Mouse (Mus musculus): Measurements from ENCODE around the gene H2afy. TPM values are rescaled to one million over a fixed set of nuclear protein-coding genes. Genes with fewer than 3 reads are reported as not detected.

Gene H2afy
- polyA plus RNA-seq, 1 experiment from 2014 or later: 84.3 TPM

GRCm38 (mm10) chr13:56172901-56173545, 36.9 kb upstream of the H2afy start:
- Histone ChIP-seq H3K27me3 (ENCODE audit: insufficient read depth, low read length) (no peaks in the 10 kb centered on the region), H3K4me3 (ENCODE audit: low read depth, low read length) (no peak overlapping the region), H3K4me1 (ENCODE audit: insufficient read depth) (peaks cover 10% of the 10 kb centered on the region; the same call in 1 of the 2 replicates), H3K9ac (replicated peaks) (no peak overlapping the region), H3K36me3 (replicated peaks; ENCODE audit: insufficient read depth, low read length) (no peaks in the 10 kb centered on the region), H3K27ac (ENCODE audit: low read depth) (peak overlapping the region; percentile 57), H3K4me2 (ENCODE audit: low read depth, low read length) (no peak overlapping the region), H3K9me3 (ENCODE audit: low read length) (no peaks in the 10 kb centered on the region)
- WGBS (ENCODE audit: insufficient replicate concordance): 27% methylated on average over 7 of the region's 7 CpGs
- TF ChIP-seq CTCF (IDR thresholded peaks at IDR 0.05; ENCODE audit: low read depth) (no peak), EP300 (IDR thresholded peaks at IDR 0.05; ENCODE audit: low read depth) (no peak)
- no peak for DNase-seq
- peak; percentile 23; the same call in 1 of the 2 replicates for ATAC-seq

- ATAC-seq (no peak), DNase-seq (no peak)
- Histone ChIP-seq H3K36me3 (replicated peaks; ENCODE audit: insufficient read depth, low read length) (no peaks in the 10 kb centered on the region), H3K27me3 (ENCODE audit: insufficient read depth, low read length) (no peaks in the 10 kb centered on the region), H3K4me3 (ENCODE audit: low read depth, low read length) (no peak overlapping the region), H3K9ac (replicated peaks) (no peak overlapping the region), H3K4me1 (ENCODE audit: insufficient read depth) (peaks cover 10% of the 10 kb centered on the region), H3K9me3 (ENCODE audit: low read length) (no peaks in the 10 kb centered on the region), H3K27ac (ENCODE audit: low read depth) (no peak overlapping the region), H3K4me2 (ENCODE audit: low read depth, low read length) (no peak overlapping the region)
- TF ChIP-seq EP300 (IDR thresholded peaks at IDR 0.05; ENCODE audit: low read depth): no peak
- TF ChIP-seq CTCF (IDR thresholded peaks at IDR 0.05; ENCODE audit: low read depth): no peak
- 67% methylated on average over 7 of the region's 7 CpGs for WGBS (ENCODE audit: insufficient replicate concordance)
Measured at GRCm38 (mm10) chr13:56172106-56172505, 35.9 kb upstream of the H2afy start.

- no peak overlapping the region for H3K27ac ChIP-seq (ENCODE audit: low read depth)
- H3K4me3 ChIP-seq (ENCODE audit: low read depth, low read length): no peak overlapping the region
- H3K4me1 ChIP-seq (ENCODE audit: insufficient read depth): peaks cover 10% of the 10 kb centered on the region
- no peaks in the 10 kb centered on the region for H3K36me3 ChIP-seq (replicated peaks; ENCODE audit: insufficient read depth, low read length)
- DNase-seq (no peak), ATAC-seq (no peak)
- no peaks in the 10 kb centered on the region for H3K27me3 ChIP-seq (ENCODE audit: insufficient read depth, low read length)
- H3K9ac ChIP-seq (replicated peaks): no peak overlapping the region
- TF ChIP-seq CTCF (IDR thresholded peaks at IDR 0.05; ENCODE audit: low read depth) (no peak), EP300 (IDR thresholded peaks at IDR 0.05; ENCODE audit: low read depth) (no peak)
- 74% methylated on average over 3 of the region's 3 CpGs for WGBS (ENCODE audit: insufficient replicate concordance)
- H3K4me2 ChIP-seq (ENCODE audit: low read depth, low read length): no peak overlapping the region
- no peaks in the 10 kb centered on the region for H3K9me3 ChIP-seq (ENCODE audit: low read length)
Measured at GRCm38 (mm10) chr13:56168403-56168781, 32.2 kb upstream of the H2afy start.

- ATAC-seq: 0 out of 2 replicates have a peak, but pooled peaks have one; percentile 23
- Histone ChIP-seq H3K4me1 (ENCODE audit: insufficient read depth) (peaks cover 13% of the 10 kb centered on the region), H3K9ac (replicated peaks) (no peak overlapping the region), H3K4me2 (ENCODE audit: low read depth, low read length) (no peak overlapping the region), H3K4me3 (ENCODE audit: low read depth, low read length) (no peak overlapping the region), H3K27me3 (ENCODE audit: insufficient read depth, low read length) (no peaks in the 10 kb centered on the region), H3K27ac (ENCODE audit: low read depth) (no peak overlapping the region), H3K36me3 (replicated peaks; ENCODE audit: insufficient read depth, low read length) (no peaks in the 10 kb centered on the region), H3K9me3 (ENCODE audit: low read length) (no peaks in the 10 kb centered on the region)
- no peak for DNase-seq
- no peak for TF ChIP-seq EP300 (IDR thresholded peaks at IDR 0.05; ENCODE audit: low read depth)
- peak; percentile 77 for TF ChIP-seq CTCF (IDR thresholded peaks at IDR 0.05; ENCODE audit: low read depth)
- 30% methylated on average over 12 of the region's 14 CpGs for WGBS (ENCODE audit: insufficient replicate concordance)
Measured at GRCm38 (mm10) chr13:56167446-56168402, 31.6 kb upstream of the H2afy start.

GRCm38 (mm10) chr13:56165561-56165960, 29.4 kb upstream of the H2afy start:
- no peak overlapping the region for H3K4me3 ChIP-seq (ENCODE audit: low read depth, low read length)
- TF ChIP-seq EP300 (IDR thresholded peaks at IDR 0.05; ENCODE audit: low read depth) (no peak), CTCF (IDR thresholded peaks at IDR 0.05; ENCODE audit: low read depth) (no peak)
- no peaks in the 10 kb centered on the region for H3K9me3 ChIP-seq (ENCODE audit: low read length)
- H3K4me2 ChIP-seq (ENCODE audit: low read depth, low read length): no peak overlapping the region
- H3K9ac ChIP-seq (replicated peaks): no peak overlapping the region
- H3K27me3 ChIP-seq (ENCODE audit: insufficient read depth, low read length): no peaks in the 10 kb centered on the region
- WGBS (ENCODE audit: insufficient replicate concordance): 69% methylated on average over 11 of the region's 11 CpGs
- no peaks in the 10 kb centered on the region for H3K36me3 ChIP-seq (replicated peaks; ENCODE audit: insufficient read depth, low read length)
- peak overlapping the region; percentile 39 for H3K27ac ChIP-seq (ENCODE audit: low read depth)
- DNase-seq (no peak), ATAC-seq (no peak)
- peaks cover 9% of the 10 kb centered on the region; the same call in 1 of the 2 replicates for H3K4me1 ChIP-seq (ENCODE audit: insufficient read depth)

- ATAC-seq: no peak
- H3K27me3 ChIP-seq (ENCODE audit: insufficient read depth, low read length): no peaks in the 10 kb centered on the region
- no peak overlapping the region for H3K4me2 ChIP-seq (ENCODE audit: low read depth, low read length)
- WGBS (ENCODE audit: insufficient replicate concordance): 66% methylated on average over 3 of the region's 3 CpGs
- DNase-seq: no peak
- no peak for TF ChIP-seq CTCF (IDR thresholded peaks at IDR 0.05; ENCODE audit: low read depth)
- no peak for TF ChIP-seq EP300 (IDR thresholded peaks at IDR 0.05; ENCODE audit: low read depth)
- H3K27ac ChIP-seq (ENCODE audit: low read depth): no peak overlapping the region
- no peak overlapping the region for H3K9ac ChIP-seq (replicated peaks)
- H3K9me3 ChIP-seq (ENCODE audit: low read length): no peaks in the 10 kb centered on the region
- no peak overlapping the region for H3K4me3 ChIP-seq (ENCODE audit: low read depth, low read length)
- peaks cover 16% of the 10 kb centered on the region; the same call in 1 of the 2 replicates for H3K4me1 ChIP-seq (ENCODE audit: insufficient read depth)
- H3K36me3 ChIP-seq (replicated peaks; ENCODE audit: insufficient read depth, low read length): no peaks in the 10 kb centered on the region
Measured at GRCm38 (mm10) chr13:56164372-56164771, 28.2 kb upstream of the H2afy start.
